Mouse (Mus musculus): ENCODE measurements around the gene Cyb561a3. TPM values are rescaled to one million over a fixed set of nuclear protein-coding genes. Genes with fewer than 3 reads are reported as not detected.

Cyb561a3 gene
- polyA plus RNA-seq, 1 experiment from 2014 or later = 22.1 TPM

- no peak overlapping the region for H3K4me2 ChIP-seq (ENCODE audit: low read length)
- no peaks in the 10 kb centered on the region for H3K27me3 ChIP-seq (replicated peaks; ENCODE audit: control insufficient read depth, insufficient read depth, low read length)
- H3K9me3 ChIP-seq (ENCODE audit: control insufficient read depth, low read length) = no peaks in the 10 kb centered on the region
- no peak overlapping the region for H3K9ac ChIP-seq (ENCODE audit: low read depth, low read length)
- WGBS = 9% methylated on average over 5 of the region's 5 CpGs
- no peak for ATAC-seq
- H3K4me3 ChIP-seq (ENCODE audit: low read length) = no peak overlapping the region
- no peak overlapping the region for H3K27ac ChIP-seq (ENCODE audit: low read depth, low read length)
- peaks cover 7% of the 10 kb centered on the region for H3K4me1 ChIP-seq (ENCODE audit: control insufficient read depth, insufficient read depth, low read depth, low read length)
- H3K36me3 ChIP-seq (ENCODE audit: control insufficient read depth, insufficient read depth, low read length) = no peaks in the 10 kb centered on the region
Measured at GRCm38 (mm10) chr19:10640080-10640479, 63.1 kb downstream of the Cyb561a3 start.

- Histone ChIP-seq H3K9ac (ENCODE audit: low read depth, low read length) (no peak overlapping the region), H3K27ac (ENCODE audit: low read depth, low read length) (no peak overlapping the region), H3K36me3 (ENCODE audit: control insufficient read depth, insufficient read depth, low read length) (no peaks in the 10 kb centered on the region), H3K4me3 (ENCODE audit: low read length) (no peak overlapping the region), H3K4me1 (ENCODE audit: control insufficient read depth, insufficient read depth, low read depth, low read length) (peaks cover 3% of the 10 kb centered on the region; the same call in 1 of the 2 replicates), H3K4me2 (ENCODE audit: low read length) (no peak overlapping the region), H3K27me3 (replicated peaks; ENCODE audit: control insufficient read depth, insufficient read depth, low read length) (no peaks in the 10 kb centered on the region), H3K9me3 (ENCODE audit: control insufficient read depth, low read length) (no peaks in the 10 kb centered on the region)
- 49% methylated on average over 13 of the region's 13 CpGs for WGBS
- ATAC-seq = no peak
Measured at GRCm38 (mm10) chr19:10640589-10641378, 63.8 kb downstream of the Cyb561a3 start.

Other genes starting within 250 kb of the Cyb561a3 start
- gene Syt7, start 188.1 kb upstream of the Cyb561a3 start, polyA plus RNA-seq (2015; fragmentation: Nextera tagmentation; extraction: Ambion mirVana) = 8.8 and 10.3 TPM in 2 replicates
- gene Lrrc10b, start 119.7 kb upstream of the Cyb561a3 start, polyA plus RNA-seq (2015; fragmentation: Nextera tagmentation; extraction: Ambion mirVana) = 0.97 and 1.3 TPM in 2 replicates
- 2.4 and 2.7 TPM in 2 replicates for gene Ppp1r32, start 94.2 kb upstream of the Cyb561a3 start, polyA plus RNA-seq (2015; fragmentation: Nextera tagmentation; extraction: Ambion mirVana)
- 40.8 and 57.9 TPM in 2 replicates for gene Cpsf7, start 51.9 kb upstream of the Cyb561a3 start, polyA plus RNA-seq (2015; fragmentation: Nextera tagmentation; extraction: Ambion mirVana)
- gene Sdhaf2, start 51.0 kb upstream of the Cyb561a3 start, polyA plus RNA-seq (2015; fragmentation: Nextera tagmentation; extraction: Ambion mirVana) = 69.0 and 74.0 TPM in 2 replicates
- 46.6 and 48.4 TPM in 2 replicates for gene Tmem216, start 20.9 kb upstream of the Cyb561a3 start, polyA plus RNA-seq (2015; fragmentation: Nextera tagmentation; extraction: Ambion mirVana)
- 36.2 and 41.4 TPM in 2 replicates for gene Tmem138, start 190 bp downstream of the Cyb561a3 start, polyA plus RNA-seq (2015; fragmentation: Nextera tagmentation; extraction: Ambion mirVana)
- gene Ddb1, start 28.2 kb downstream of the Cyb561a3 start, polyA plus RNA-seq (2015; fragmentation: Nextera tagmentation; extraction: Ambion mirVana) = 203 and 237 TPM in 2 replicates
- gene Tkfc, start 28.5 kb downstream of the Cyb561a3 start, polyA plus RNA-seq (2015; fragmentation: Nextera tagmentation; extraction: Ambion mirVana) = 24.4 and 26.3 TPM in 2 replicates
- 1.2 and 1.5 TPM in 2 replicates for gene Vwce, start 57.0 kb downstream of the Cyb561a3 start, polyA plus RNA-seq (2015; fragmentation: Nextera tagmentation; extraction: Ambion mirVana)
- gene Pga5, start 100.9 kb downstream of the Cyb561a3 start, polyA plus RNA-seq (2015; fragmentation: Nextera tagmentation; extraction: Ambion mirVana) = not detected in 2 replicates
- gene Vps37c, start 111.6 kb downstream of the Cyb561a3 start, polyA plus RNA-seq (2015; fragmentation: Nextera tagmentation; extraction: Ambion mirVana) = 27.7 and 35.0 TPM in 2 replicates
- 0.09 and 0.28 TPM in 2 replicates for gene Cd5, start 161.8 kb downstream of the Cyb561a3 start, polyA plus RNA-seq (2015; fragmentation: Nextera tagmentation; extraction: Ambion mirVana)